In the genomic region with DNA sequence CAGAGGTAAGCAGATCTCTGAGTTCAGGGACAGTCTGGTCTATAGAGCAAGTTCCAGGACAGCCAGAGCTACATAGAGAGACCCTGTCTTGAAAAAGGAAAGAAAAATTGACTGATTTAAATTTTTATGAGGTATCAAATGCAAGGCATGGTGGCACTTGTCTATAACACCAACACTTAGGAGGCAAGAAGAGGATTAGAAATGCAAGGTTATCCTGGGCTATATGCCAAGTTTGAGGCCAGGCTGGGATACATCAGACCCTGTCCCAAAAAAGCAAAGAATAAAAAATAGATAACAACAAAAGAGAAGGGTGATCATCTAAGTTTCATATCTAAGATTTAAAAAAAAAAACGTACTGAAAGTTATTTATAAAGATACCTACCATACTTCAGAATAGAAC, we compare ENCODE assay signal across 14 mouse cellular contexts.
"Had no signal": no experiment of that assay in that cellular context is flagged by ENCODE, and none has a peak within 500 bp of the region (broad histone marks: within the 10 kb centered on the region; RNA-seq: fewer than 3 reads in every experiment).

No protein-coding gene starts in this region.

- ATAC-seq: lung, postnatal 0 days had no signal

- H3K9ac ChIP-seq: lung, embryonic 15.5 days; midbrain, embryonic 12.5 days; neural tube, embryonic 12.5 days had no signal

- H3K4me3 ChIP-seq: lung, embryonic 15.5 days; midbrain, embryonic 10.5 days; midbrain, embryonic 12.5 days; neural tube, embryonic 12.5 days had no signal

- H3K4me2 ChIP-seq: lung, embryonic 15.5 days; midbrain, embryonic 12.5 days; neural tube, embryonic 12.5 days had no signal

- H3K36me3 ChIP-seq: lung, embryonic 15.5 days; midbrain, embryonic 10.5 days; midbrain, embryonic 12.5 days; neural tube, embryonic 12.5 days had no signal

- H3K9me3 ChIP-seq: lung, embryonic 15.5 days; midbrain, embryonic 10.5 days; midbrain, embryonic 12.5 days; neural tube, embryonic 12.5 days had no signal

- H3K27ac ChIP-seq: lung, embryonic 15.5 days; midbrain, embryonic 10.5 days; midbrain, embryonic 12.5 days; neural tube, embryonic 12.5 days had no signal

- DNase-seq: lung, adult 18-20 months; lung, postnatal 14 days; lung, postnatal 36 days; midbrain, embryonic 14.5 days; right cerebral cortex, postnatal 14 days; spleen, adult 18-20 months; thymus, adult 18-20 months; thymus, postnatal 14 days; thymus, postnatal 36 days had no signal

- H3K27me3 ChIP-seq: lung, embryonic 15.5 days; midbrain, embryonic 12.5 days; neural tube, embryonic 12.5 days had no signal

- H3K4me1 ChIP-seq: lung, embryonic 15.5 days; midbrain, embryonic 10.5 days; midbrain, embryonic 12.5 days; neural tube, embryonic 12.5 days had no signal
